Mouse (Mus musculus): ENCODE results near the gene Cactin.
A peak's percentile ranks its signal among the peaks of the same experiment; 100 is the strongest.

DNA sequence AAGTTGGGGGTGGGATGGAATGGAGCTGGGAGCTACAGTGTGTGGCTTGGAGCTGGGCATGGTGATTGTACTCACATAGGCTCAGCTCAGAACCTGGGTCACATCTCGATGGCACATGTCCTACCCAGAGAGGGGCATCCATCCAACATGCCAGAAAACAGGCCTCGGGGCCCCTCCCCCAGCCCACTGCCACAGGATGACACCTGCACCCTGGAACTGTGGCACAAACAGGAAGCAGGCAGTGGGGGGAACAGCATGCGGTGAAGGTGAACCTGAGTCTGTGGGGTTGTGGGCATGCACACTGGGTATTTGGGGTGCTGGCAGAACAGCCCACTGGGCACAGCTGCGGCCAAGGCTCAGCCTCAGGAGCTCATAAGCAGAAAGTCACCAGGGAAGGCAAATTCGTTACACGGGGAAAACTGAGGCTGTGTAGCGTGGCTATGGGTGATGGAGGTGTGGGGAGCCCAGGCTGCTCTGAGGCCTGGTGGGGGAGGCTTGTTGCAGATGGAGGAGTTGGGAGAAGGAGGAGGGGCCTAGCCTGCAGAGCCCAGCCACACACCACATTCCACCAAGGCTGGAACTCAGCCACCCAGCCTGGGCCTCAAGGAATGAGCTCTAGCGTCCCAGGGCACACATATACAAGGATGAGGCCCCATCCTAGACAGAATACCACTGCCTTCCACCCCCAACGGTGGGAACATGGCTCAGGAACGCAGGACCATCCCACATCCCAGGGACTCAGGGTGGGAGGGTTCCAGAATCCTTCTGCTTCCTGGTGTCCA lies 8.5 kb downstream of the Cactin start:
- TF ChIP-seq POLR2A (IDR thresholded peaks at IDR 0.05; ENCODE audit: low read depth, low read length): peak; percentile 59
- TF ChIP-seq CTCF (IDR thresholded peaks at IDR 0.05; ENCODE audit: borderline replicate concordance, insufficient read depth, low read length): no peak

Data from embryonic fibroblast, embryonic 13.5 days (primary cell).